Mouse (Mus musculus) liver, adult 2 months (tissue): ENCODE data around the gene Agbl5. TPM values are rescaled to one million over a fixed set of nuclear protein-coding genes. Genes with fewer than 3 reads are reported as not detected.
"Not testable (repeated sequence)": the region's sequence is repeated elsewhere in the genome, so short reads cannot be mapped to it uniquely, and the experiment has no call there.

Experiments
- DNase-seq: peaks from one replicate; pipeline ENCODE4 v3.0.0-alpha.2; 2011; ENCODE audit warnings: low read depth, low spot score; ENCODE audit errors: extremely low read depth
- H3K27ac ChIP-seq: fragments of 200-500 bp; replicated peaks from 2 replicates; pipeline ENCODE4 v1.5.1; 2012; ENCODE audit warnings: low read depth, mild to moderate bottlenecking, control low read depth, inconsistent platforms, low read length; ENCODE audit not compliant: insufficient read depth
- H3K27me3 ChIP-seq: fragments of 200-500 bp; 2 replicates; pipeline ENCODE4 v1.6.1; 2012; ENCODE audit warnings: mild to moderate bottlenecking, moderate library complexity, low read length, inconsistent platforms; ENCODE audit not compliant: control insufficient read depth, insufficient read depth
- H3K36me3 ChIP-seq: fragments of 200-500 bp; 2 replicates; pipeline ENCODE4 v1.6.1; 2012; ENCODE audit warnings: low read length, inconsistent platforms; ENCODE audit not compliant: control insufficient read depth, insufficient read depth
- H3K4me1 ChIP-seq: fragments of 200-500 bp; 2 replicates; pipeline ENCODE4 v1.6.1; 2011; ENCODE audit warnings: low read length; ENCODE audit not compliant: control insufficient read depth, insufficient read depth
- H3K4me3 ChIP-seq: fragments of 200-500 bp; 2 replicates; pipeline ENCODE4 v1.5.1; 2011; ENCODE audit warnings: low read depth, mild to moderate bottlenecking, control low read depth, low read length, moderate library complexity; ENCODE audit not compliant: insufficient read depth
- H3K79me2 ChIP-seq: fragments of 200-500 bp; 2 replicates; pipeline ENCODE4 v1.6.1; 2012; ENCODE audit warnings: inconsistent platforms, mild to moderate bottlenecking, low read length, moderate library complexity; ENCODE audit not compliant: control insufficient read depth, insufficient read depth
- H3K9ac ChIP-seq: fragments of 200-500 bp; 2 replicates; pipeline ENCODE4 v1.6.1; 2012; ENCODE audit warnings: low read depth, mild to moderate bottlenecking, control low read depth, inconsistent platforms, low read length
- CTCF ChIP-seq: fragments of 200-500 bp; IDR thresholded peaks from 2 replicates; pipeline ENCODE4 v1.5.1; 2011; ENCODE audit warnings: low read depth, low read length, control low read depth
- POLR2A ChIP-seq: fragments of 200-500 bp; IDR thresholded peaks from 2 replicates; pipeline ENCODE4 v1.6.1; 2011; ENCODE audit warnings: low read length, control low read depth; ENCODE audit not compliant: insufficient read depth; ENCODE audit errors: extremely low read depth
- WGBS: fragments of 180-500 bp; shearing (Covaris S2); methylation state at CpG from one replicate; pipeline ENCODE4 v1.1.7; 2018; 5-methylcytosine and 5-hydroxymethylcytosine counted together
- polyA plus RNA-seq: library from polyadenylated mRNA; depleted of rRNA; stranded (reverse); fragments of >200 nt; gene quantifications from 2 replicates; pipeline ENCODE4 v1.2.3, GENCODE M21; 2012
- total RNA-seq: library from RNA; depleted of rRNA; stranded (reverse); fragments of >200 nt; gene quantifications from 2 replicates; pipeline ENCODE4 v1.2.3, GENCODE M21; 2014

The Agbl5 gene
- total and polyA plus RNA-seq, 2 experiments = 2.7 to 7.5 TPM

DNA sequence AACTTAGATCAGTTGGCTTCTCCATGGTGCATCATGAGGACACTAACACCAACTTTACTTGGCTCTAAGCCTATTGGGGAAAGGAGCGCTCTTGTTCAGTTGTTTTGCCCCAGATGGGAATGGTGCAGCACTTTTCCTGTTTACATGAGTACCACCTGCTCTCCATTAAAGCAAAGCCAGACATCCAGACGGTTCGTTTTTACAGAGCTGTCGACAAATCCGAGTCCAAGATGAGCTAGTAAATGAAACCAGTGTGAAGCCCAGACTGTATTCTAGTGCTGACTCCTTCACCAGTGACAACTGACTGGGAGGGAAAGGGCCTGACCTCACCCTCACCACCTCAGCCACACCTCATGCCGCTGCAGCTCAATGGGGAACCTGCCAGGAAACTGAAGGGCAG is 9.9 kb upstream of the Agbl5 start:
- whole genome bisulfite sequencing = 51% methylated on average over 6 of the region's 6 CpGs
- no peak overlapping the region for H3K27ac ChIP-seq
- no peaks in the 10 kb centered on the region for H3K27me3 ChIP-seq
- DNase-seq = peak; percentile 64
- no peaks in the 10 kb centered on the region for H3K79me2 ChIP-seq
- peaks cover 21% of the 10 kb centered on the region for H3K36me3 ChIP-seq
- H3K4me3 ChIP-seq = no peak overlapping the region
- no peak overlapping the region for H3K9ac ChIP-seq
- TF ChIP-seq CTCF (no peak), POLR2A (no peak)
- peaks cover 2% of the 10 kb centered on the region; the same call in 1 of the 2 replicates for H3K4me1 ChIP-seq

DNA sequence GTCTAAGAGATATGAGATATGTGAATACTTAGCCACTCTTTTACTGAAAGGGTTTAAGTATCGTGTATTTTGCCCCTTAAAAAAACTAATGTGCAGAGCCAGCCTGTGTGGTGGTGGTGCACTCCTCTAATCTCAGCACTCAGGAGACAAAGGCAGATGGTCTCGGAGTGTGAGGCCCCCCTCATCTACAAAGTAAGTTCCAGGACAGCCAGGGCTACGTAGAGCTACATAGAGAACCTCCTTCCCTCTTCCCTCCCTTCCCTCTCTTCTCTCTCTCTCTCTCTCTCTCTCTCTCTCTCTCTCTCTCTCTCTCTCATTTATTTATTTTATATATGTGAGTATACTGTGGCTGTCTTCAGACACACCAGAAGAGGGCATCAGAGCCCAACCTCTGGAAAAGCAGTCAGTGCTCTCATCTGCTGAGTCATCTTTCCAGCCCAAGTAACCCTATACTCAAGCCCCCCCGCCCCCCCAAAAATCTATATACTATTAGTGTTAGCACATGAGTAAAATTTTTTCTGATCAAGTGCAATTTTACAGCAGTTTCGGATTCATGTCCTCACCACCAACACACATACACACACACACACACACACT is 9.0 kb upstream of the Agbl5 start:
- DNase-seq = no peak
- 84% methylated on average over 5 of the region's 5 CpGs for WGBS
- no peak overlapping the region for H3K4me3 ChIP-seq
- H3K27me3 ChIP-seq = no peaks in the 10 kb centered on the region
- peaks cover 2% of the 10 kb centered on the region; the same call in 1 of the 2 replicates for H3K4me1 ChIP-seq
- H3K79me2 ChIP-seq = no peaks in the 10 kb centered on the region
- H3K9ac ChIP-seq = no peak overlapping the region
- peaks cover 13% of the 10 kb centered on the region for H3K36me3 ChIP-seq
- TF ChIP-seq POLR2A (no peak), CTCF (no peak; the same call in 1 of the 2 replicates)
- H3K27ac ChIP-seq = no peak overlapping the region

DNA sequence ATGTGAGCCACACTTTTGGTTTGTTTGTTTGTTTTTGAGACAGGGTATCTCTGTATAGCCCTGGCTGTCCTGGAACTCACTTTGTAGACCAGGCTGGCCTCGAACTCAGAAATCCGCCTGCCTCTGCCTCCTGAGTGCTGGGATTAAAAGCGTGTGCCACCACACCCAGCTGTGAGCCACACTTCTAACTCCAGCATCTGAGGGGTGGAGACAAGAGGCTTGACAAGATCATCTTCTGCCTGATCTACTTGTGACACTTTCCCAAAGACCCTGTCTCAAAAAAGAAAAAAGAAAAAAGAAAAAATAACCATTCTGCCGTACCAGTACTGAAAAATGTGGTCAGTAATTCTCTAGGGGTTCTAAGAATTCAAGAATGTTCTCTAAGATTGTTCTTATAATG is 6.7 kb upstream of the Agbl5 start:
- H3K36me3 ChIP-seq, DNase-seq, H3K9ac ChIP-seq, H3K4me3 ChIP-seq, H3K27ac ChIP-seq, H3K4me1 ChIP-seq, H3K79me2 ChIP-seq, H3K27me3 ChIP-seq: not testable (repeated sequence)
- WGBS = 83% methylated on average over 4 of the region's 4 CpGs

DNA sequence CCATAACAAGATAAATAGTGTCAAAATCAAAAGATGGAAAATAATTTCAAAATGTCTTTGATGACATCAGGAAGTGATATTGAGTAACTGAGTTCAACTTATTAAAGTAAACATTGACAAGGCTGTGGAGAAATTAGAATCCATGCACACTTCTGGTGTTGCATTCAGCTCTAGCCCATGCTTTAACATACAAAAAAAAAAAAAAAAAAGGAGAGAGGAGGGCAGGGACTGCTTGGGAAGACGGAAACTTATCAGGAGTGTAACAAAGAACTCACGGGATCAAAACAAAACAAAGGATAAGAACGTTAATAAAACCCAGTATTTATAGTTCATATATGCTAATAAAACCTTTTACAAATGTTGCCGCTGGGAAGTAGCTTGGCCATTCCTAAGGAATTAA is 2.3 kb upstream of the Agbl5 start:
- TF ChIP-seq POLR2A (no peak), CTCF (no peak)
- Histone ChIP-seq H3K9ac (no peak overlapping the region), H3K4me3 (no peak overlapping the region), H3K36me3 (no peaks in the 10 kb centered on the region), H3K27ac (no peak overlapping the region), H3K27me3 (no peaks in the 10 kb centered on the region), H3K79me2 (no peaks in the 10 kb centered on the region), H3K4me1 (peaks cover 1% of the 10 kb centered on the region; the same call in 1 of the 2 replicates)
- DNase-seq = no peak
- WGBS = 60% methylated on average over 4 of the region's 4 CpGs

GRCm38 (mm10) chr5:30886731-30887130 is 1.8 kb upstream of the Agbl5 start:
- no peak overlapping the region for H3K4me3 ChIP-seq
- H3K27me3 ChIP-seq = no peaks in the 10 kb centered on the region
- no peak for DNase-seq
- H3K4me1 ChIP-seq = peaks cover 1% of the 10 kb centered on the region; the same call in 1 of the 2 replicates
- no peaks in the 10 kb centered on the region for H3K79me2 ChIP-seq
- no peak overlapping the region for H3K9ac ChIP-seq
- TF ChIP-seq CTCF = no peak
- no peak for TF ChIP-seq POLR2A
- 29% methylated on average over 5 of the region's 5 CpGs for WGBS
- H3K27ac ChIP-seq = no peak overlapping the region; the same call in 1 of the 2 replicates
- no peaks in the 10 kb centered on the region for H3K36me3 ChIP-seq

- H3K4me1 ChIP-seq = peaks cover 1% of the 10 kb centered on the region; the same call in 1 of the 2 replicates
- DNase-seq = peak; percentile 93
- no peaks in the 10 kb centered on the region for H3K79me2 ChIP-seq
- H3K27me3 ChIP-seq = no peaks in the 10 kb centered on the region
- 0 out of 2 replicates have a peak, but pooled peaks have one; percentile 5 for TF ChIP-seq CTCF
- peak; percentile 90 for TF ChIP-seq POLR2A
- H3K36me3 ChIP-seq = no peaks in the 10 kb centered on the region; the same call in 1 of the 2 replicates
- WGBS = under 1% methylated on average over 19 of the region's 19 CpGs
- H3K27ac ChIP-seq = peak overlapping the region; percentile 83
- peak overlapping the region; percentile 79 for H3K4me3 ChIP-seq
- H3K9ac ChIP-seq = peak overlapping the region; percentile 82
These were observed 1.1 kb upstream of the Agbl5 start for GRCm38 (mm10) chr5:30887331-30887761.
